Mouse (Mus musculus) T-helper 17 cell (primary cell): ENCODE results near the gene Rhot2.
"Not testable (repeated sequence)": the region's sequence is repeated elsewhere in the genome, so short reads cannot be mapped to it uniquely, and the experiment has no call there.

Source experiments
- in situ Hi-C, 2 experiments: fragments of 300-600 bp; cut with MboI, MseI; formaldehyde crosslinking; loops; 1 replicate in 1 of 2; 2 replicates in 1 of 2; pipeline ENCODE4 v1.15.1; 2025; ENCODE audit warnings: high pct_unique_total_duplicates in 2 of 2

Rhot2 gene

DNA sequence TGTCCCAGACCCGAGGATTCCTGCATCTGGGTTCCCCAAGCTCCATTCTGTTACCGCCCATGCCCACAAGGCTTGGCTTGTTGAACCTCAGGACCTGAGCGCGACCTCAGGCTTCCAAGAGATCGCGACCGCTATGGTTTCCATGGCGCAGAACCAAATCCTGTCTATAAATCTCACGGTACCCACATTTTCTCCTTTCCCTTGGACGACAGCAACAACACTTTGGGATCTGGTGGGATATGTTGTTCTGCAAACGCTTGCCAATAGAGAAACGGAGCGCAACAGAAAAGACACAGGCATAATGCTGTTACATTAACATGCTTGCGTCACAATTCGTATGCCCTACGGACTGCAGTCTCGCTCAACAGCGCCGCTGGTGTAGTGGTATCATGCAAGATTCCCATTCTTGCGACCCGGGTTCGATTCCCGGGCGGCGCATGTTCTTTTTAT lies 30.1 kb upstream of the Rhot2 start, which contains the start of gene Mettl26:
Mettl26 (plus strand) TSS at position 354 of the 450 bp plus-strand sequence.
- in situ Hi-C loops: no loop called here

DNA sequence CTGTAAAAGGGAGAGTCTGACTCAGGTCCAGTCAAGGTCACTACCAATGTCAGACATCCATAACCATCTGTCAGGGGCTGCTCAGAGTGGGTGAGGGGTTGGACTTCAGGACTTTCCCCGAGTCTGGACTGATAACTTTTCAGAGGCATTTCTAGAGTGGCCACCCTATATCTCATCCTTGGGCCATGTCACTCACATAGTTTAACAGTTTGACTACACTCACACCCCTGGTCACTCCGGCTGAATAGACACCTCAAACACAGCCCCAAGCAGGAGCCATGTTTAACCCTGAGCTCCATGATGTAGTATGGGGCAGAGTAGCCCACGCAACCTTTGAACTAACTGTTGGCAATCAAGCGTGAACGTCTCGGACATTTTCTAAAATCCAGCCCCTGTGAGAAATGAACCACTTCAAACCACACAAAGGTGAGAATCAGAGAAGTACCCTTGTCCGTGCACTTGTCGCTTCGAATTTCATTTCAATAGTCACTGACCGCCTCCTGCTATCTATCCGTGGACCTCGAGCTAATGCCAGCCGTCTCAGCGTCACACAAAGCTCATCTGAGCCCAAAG lies 29.6 kb upstream of the Rhot2 start:
- in situ Hi-C loops: no loop called here

DNA sequence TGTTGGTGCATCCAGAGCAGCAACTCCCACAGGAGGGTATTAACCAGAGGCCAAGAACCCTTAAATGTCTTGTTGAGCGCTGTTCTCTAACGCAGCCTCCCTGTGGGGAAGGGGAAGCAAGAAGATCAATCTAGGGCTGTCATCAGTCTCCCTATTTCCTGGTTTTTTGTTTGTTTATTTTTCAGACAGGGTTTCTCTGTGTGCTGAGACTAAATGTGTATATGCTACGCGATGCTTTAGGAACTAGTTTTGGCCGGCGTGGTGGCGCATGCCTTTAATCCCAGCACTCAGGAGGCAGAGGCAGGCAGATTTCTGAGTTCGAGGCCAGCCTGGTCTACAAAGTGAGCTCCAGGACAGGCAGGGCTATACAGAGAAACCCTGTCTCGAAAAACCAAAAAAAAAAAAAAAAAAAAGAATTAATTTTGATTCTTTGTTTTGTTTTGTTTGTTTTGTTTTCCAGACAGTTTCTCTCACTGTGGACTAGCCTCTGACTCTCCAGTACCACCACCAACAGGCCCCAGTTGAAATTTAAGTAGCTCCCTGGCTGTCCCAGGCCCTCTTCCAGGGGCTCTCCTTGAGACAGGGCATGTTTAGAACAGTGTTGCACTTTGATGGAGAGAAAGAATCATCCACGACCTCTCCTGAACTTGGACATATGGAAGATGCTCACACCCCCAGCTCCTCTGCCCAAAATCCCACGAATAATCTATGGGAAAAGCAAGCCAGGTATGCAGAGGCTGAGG lies 28.9 kb upstream of the Rhot2 start:
- in situ Hi-C loops: no loop called here

DNA sequence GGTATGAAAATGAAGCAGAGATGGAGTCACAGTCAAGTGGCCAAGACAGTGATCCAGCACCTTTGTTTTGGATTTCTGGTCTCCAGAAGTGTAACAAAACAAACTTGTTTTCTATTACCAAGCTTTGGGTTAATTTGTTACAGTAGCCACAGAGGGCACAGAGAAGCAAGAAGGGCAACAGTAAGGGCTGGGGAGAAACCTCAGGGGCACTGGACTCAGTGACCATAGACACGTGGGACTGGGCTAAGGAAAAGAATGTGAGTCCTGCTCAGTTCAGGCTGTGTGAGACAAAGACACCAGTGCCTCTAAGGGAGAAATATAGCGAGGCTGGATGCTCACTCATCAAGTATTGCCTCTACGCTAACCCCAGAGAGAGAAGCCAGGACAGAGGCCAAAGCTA lies 28.0 kb upstream of the Rhot2 start:
- in situ Hi-C loops: no loop called here

DNA sequence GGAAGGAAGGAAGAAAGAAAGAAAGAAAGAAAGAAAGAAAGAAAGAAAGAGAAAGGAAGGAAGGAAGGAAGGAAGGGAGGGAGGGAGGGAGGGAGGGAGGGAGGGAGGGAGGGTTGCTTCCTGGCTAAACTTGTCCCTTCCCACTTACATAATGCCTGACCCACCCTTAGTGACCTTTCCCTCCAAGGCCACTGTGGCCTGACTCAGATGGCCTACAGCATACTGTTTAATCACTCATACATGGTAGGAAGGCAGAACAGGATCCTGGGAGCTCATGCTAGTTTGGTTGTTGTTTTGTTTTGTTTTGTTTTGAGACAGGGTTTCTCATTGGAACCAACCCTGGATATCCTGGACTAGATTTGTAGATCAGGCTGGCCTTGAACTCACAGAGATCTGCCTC lies 26.9 kb upstream of the Rhot2 start:
- in situ Hi-C loops: not testable (repeated sequence)

DNA sequence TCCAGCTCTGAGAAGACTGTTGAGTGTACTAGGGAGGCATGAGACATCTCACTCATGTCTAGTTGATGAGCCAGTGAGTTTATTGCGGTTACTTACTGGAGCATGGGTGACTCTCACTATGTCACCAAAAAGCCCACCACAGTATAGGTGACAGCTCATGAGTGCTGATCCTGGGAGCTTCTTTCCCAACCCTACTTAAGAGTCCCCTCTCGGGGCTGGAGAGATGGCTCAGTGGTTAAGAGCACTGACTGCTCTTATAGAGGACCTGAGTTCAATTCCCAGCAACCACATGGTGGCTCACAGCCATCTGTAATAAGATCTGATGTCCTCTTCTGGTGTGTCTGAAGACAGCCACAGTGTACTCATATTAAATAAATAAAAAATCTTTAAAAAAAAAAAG lies 25.3 kb upstream of the Rhot2 start:
- in situ Hi-C loops: no loop called here

DNA sequence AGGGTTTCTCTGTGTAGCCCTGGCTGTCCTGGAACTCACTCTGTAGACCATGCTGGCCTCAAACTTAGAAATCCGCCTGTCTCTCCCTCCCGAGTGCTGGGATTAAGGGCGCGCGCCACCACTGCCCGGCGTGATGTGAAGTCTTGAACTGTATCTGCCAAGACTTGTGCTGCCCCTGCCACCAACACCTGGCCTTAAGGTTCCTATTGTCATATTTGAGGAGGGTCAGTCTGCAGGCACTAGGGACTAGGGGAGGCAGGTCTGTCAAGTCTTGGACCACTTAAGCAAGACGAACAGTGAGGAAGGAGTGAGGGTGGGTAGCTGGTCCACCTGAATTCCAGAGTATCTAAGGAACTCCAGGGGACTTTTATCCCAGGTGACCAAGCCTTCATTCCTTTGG lies 24.8 kb upstream of the Rhot2 start:
- in situ Hi-C loops: no loop called here

DNA sequence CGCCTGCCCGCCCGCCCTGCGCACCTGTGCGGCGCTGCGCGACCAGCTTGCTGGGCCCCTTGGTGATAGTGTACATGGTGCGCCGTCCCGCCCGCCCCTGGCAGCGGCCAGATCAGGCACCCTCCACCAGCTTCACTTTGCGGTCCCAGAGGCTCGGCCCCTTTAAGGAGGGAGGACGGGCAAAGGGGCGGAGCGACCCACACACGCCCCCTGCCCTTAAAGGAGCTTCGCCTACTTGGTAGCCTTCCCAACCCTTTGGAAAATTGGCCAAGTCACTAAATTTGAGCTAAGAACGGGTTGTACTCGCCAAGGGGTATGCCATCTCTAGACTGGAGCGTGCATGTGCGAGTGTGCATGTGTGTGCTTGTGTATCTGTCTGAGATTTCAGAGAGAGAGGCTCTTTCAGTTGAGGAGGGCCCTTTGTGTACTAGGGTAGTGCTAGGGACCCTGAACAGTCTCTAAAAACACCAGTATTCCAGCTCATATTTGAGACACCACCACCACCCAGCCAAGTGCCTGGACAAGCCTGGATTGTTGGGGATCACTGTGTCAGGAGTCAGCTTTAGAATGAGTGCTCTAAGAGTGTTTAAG lies 24.0 kb upstream of the Rhot2 start, which contains the start of gene Mcrip2:
Mcrip2 (minus strand) TSS at position 164 of the 591 bp plus-strand sequence.
- in situ Hi-C loops: no loop called here

DNA sequence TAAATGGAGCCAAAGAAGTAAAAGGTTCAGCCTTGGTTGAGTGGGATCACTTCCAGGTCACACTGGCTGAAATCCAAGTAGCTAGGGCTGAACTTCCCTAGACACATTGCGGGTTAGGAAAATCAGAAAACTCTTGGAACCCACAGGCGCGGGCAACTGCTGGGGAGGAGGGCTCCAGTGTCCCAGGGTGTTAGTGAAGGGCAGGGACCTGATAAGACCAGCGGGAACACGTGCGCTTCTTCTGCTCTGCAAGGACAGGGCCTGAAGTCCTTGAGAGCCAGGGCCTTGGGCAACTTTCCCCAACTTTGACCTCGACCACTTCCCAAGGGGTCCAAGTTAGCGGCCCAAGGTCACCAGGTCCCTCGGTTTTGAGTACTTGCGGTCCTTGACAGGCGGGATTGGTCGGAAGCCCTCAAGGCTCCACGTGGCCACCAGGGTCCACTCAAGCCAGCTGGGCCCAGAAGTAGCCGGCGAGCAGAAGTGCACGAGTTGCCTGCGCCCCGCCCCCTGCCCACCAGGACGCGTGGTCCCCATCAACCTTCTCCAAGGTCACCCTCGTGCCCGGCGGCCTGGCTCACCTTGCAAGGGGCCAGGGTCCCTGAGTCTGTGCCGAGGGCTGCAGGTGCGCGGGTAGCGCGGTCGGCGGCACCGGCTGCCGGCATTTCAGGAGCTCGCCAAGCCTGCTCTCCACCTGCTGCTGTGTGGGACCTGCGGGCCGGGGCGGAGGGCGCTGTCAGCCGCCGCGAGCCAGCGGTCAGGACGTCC lies 23.4 kb upstream of the Rhot2 start:
- in situ Hi-C loops: no loop called here

DNA sequence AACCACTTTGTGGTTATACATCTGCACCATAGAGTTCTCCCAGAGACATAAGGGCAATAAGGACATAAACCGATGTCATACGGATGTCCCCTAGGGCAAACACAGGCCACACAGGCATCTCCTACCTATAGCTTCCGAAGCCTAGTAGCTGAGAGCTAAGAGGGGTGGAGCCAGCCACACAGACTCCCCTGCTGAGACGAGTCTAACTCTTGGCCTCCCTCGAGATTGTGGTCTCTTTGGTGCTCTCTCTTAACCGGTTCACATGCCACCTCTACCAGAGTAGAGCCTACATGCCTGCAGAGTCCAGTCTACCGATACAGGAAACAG lies 22.8 kb upstream of the Rhot2 start:
- in situ Hi-C loops: no loop called here

DNA sequence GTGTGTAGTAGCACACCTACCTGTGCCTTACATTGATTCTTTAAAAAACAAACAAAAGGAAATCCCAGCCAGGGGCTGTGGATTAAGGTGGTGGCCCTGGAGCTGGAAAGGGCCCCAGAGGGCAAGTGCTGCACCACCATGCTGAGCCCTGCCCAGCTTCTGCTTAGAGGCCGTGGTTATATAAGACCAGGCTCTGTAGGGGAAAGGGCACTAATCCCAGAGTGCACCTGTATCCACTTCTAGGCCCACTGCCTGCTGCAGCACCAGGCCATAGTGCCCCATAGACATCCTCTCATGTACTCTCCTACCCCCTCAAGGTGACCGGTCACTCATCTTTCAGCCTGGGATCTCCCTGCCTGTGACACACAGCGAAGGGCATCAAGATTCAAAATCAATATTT lies 21.5 kb upstream of the Rhot2 start:
- in situ Hi-C loops: no loop called here

DNA sequence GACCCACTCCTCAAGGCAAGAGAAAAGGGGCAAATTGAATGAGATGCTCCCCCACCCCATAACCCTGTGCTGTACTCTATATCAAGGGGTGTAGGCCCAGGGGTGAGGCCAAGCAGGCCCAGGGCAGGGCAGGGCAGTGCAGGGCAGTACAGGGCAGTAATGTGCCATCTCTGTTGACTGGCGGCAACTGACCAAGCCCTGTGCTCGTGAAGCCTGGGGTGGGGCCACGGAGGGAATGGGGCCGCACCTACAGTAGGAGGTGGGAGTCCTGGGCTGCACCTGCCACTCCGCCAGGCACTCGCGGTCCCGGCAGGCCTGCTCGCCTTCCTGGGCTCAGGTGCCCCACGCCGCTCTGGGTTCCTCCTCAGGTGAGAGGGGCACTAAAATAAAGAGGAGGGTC lies 20.6 kb upstream of the Rhot2 start:
- in situ Hi-C loops: no loop called here

DNA sequence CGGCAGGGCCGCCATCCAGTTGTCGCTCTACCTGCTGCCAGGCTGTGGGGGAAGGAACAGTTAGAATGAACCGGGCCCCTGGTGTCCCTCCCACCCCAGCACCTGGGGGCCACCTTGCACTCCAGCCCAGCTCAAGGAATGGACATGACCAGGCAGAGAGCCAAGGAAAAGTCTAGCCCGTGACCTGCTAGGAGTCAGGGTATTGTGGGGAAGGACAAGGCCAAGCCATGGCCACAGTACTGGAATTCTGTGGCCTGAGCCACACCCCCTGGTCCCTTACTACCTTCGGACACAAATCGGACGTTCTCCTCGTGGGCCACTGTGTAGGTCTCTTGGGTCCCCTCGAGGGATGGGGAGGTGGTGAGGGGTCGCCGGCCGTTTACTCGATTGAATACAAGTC lies 19.7 kb upstream of the Rhot2 start:
- in situ Hi-C loops: no loop called here

DNA sequence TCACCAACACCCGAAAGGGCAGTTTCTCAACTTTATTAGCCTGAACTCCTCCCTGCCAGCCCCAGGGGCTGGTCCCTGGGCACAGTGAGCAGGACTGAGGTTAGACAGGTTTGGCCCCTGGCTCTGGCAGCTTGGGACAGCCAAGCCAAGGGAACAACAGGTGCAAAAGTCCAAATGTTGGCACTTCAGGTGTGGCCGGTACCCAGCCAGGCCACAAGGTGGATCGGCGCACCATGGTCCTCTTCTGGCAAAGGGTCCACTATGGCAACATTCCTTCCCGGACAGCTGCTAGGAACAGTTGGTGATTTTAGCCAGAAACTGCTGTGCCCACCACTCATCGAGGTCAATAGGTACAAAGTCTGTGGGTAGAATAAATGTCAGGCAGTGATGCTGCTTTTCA lies 19.0 kb upstream of the Rhot2 start:
- in situ Hi-C loops: no loop called here

DNA sequence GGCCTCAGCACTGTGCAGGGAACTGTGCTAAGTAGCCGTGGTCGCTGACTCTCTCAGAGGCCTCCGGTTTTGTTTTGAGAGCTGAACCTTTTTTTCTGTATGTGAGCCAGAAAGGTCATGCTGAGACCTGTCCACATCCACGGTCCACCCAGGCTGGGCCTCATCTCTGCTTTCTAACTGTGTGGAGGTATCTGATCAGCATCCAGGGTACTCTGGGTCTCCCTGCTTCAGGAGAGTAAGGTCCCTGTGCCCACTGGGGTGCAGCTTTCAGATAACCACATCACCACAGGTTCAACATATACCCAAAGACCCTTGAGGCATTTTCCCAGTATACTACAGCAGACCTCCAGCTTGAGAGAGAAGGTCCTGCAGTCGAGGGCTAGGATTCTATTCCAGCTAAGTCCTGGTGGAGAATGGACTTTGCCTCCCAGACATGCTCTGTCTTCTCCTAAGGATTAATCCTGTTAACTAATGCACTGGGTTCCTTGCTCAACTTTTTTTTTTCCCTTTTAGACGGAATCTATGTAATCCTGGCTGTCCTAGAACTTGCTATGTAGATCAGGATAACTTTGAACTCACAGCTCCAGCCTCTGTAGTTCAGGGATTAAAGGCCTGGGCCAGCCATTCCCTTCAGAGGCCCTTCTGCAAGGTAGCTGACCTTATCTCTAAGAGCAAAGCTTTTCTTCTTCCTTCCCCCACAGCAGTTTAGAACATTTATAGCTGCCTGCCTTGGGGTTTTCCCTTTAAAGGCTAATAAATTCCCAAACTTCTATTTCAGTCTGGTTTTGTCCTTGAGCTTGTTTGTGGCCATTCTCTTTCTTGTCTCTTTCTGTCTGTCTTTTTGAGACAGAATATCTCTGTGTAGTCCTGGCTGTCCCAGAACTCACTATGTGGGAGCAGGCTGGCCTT lies 17.3 kb upstream of the Rhot2 start:
- in situ Hi-C loops: no loop called here

DNA sequence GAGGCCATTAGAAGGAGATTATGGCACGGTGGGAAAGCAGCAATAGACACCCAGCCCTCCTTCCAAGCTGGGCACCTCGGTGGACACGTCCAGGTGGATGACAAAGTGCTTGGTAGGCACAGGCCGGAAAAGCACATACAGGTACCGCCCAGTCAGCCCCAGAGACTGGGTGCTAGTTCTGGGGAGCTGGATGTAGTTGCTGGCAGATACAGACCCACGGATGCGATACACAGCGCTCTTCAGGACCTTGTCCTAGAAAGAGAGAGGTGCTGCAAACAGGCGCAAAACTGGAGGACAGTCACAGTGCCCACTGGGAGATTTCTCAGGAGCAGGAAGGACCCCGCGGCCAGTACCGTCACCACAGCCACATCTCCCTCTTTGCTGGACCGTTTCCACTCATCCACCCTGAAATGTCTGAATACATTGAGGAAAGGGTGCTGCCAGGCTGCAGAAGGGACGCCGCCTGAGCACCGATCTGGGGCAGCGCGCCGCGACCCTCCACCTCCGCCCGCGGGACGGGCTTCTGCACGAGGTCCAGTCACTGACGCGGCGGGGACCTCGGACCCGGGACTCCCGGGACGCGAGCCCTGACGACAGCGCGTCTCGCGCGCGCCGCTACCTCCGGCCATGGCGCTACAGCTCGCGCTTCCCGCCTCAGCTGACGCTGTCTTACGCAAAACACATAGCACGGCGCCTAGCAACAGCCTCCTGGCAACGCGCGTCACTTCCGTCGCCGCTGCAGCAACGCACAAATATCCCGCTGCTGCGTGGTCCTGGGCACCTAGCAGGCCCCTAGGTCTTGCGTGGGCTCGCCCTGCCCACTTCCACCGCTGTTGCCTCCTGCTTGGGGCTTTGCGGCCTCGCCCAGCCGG lies 16.4 kb upstream of the Rhot2 start, which contains the start of gene Wdr90:
Wdr90 (minus strand) TSS at position 670 of the 872 bp plus-strand sequence.
- in situ Hi-C loops: no loop called here

DNA sequence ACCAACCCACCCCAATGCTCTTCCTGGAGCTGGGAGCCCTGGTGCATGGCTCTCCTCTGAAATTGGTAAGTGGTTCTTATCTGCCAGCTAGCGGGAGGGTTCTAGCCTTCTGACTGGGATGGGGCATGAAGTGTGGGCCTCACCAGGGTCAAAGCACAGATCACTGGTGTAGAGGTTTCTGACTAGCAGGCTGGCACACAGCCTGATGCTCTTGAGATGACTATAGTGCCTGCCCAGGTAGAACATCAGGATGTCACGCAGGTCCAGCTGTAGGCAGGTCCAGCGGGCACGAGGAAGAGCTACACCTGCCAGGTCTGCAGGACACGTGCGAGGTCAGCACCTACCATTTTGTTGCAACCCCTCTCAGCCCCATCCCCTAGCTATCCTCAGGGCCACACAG lies 15.6 kb upstream of the Rhot2 start:
- in situ Hi-C loops: no loop called here

DNA sequence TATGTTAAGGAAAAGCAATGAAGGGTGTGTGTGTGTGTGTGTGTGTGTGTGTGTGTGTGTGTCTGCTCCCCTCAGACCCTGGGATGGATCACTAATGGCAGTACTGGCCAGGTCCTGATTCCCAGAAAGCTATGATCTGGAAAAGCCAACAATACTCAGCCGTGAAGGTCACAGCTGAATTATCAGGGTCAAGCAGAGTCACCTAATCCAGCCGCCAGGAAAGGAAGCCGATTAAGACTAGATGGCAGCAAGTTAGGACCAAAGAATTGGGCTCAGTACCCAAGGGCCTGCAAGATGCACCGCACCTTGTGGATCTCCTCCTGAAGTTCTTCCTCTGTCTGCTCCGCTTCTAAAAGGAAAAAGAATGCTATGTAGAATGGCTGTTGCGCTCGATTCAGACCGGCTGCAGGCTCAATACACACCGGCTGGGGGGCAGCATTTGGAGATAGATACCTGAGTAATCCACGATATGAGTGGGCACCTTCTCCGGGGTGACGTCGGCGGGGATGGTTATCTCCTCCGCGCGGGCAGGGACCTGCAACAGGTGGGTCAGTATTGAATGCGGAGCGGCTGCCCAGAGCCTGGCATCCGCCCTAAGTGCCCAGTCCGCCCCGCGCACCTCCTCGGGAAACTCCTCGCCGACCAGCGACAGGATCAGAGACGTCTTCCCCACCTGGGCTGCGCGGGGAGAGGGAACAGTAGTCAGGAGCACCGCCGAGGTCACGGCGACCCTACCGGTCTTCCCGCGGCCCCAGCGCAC lies 835 bp downstream of the Rhot2 start:
- in situ Hi-C loops: no loop called here

DNA sequence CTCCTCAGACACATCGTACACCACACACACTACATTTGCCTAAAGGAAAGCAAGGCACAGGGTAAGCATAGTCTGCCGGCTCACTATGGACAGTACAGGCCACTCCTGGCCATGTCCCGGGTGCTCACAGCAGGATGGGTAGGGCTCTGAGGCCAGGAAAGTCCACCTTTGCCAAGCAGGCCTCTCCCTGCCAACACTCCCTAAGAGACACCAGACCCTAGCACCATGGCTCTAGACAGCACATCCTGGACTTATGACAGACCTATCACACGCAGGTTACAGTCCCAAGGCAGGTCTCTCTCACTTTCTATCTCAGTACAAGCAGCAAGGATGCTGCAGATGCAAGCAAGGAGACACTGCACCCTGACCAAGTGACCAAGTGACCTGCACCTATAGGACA lies 1.5 kb downstream of the Rhot2 start:
- in situ Hi-C loops: no loop called here

DNA sequence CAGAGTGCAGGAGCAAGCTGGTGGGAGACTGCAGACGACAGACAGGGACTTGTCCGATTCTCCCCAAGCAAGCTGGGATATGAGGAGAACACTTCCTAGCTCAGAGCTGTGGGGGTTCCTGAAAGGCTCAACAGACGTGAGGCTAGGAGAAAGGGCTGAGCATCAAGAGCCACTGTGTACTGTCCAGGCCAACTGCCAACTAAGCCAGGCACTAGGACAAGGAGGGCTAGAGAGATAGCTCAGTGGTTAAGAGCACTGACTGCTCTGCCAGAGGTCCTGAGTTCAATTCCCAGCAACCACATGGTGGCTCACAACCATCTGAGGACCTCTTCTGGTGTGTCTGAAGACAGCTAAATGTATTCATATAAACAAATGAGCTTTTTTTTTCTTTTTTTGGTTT lies 2.1 kb downstream of the Rhot2 start:
- in situ Hi-C loops: no loop called here
